ENCODE assay signal across 9 mouse cellular contexts in genomic region chr9:120961969-120962700, GRCm38 (mm10). TPM values are rescaled to one million over a fixed set of nuclear protein-coding genes. Genes with fewer than 3 reads are reported as not detected.
A peak's percentile ranks its signal among the peaks of the same experiment; 100 is the strongest.
DNase-seq lines count a peak whose midpoint lies in the region; ATAC-seq and TF ChIP-seq lines count a peak whose summit lies in the region.
"Had no signal": no experiment of that assay in that cellular context is flagged by ENCODE, and none has a peak within 500 bp of the region (broad histone marks: within the 10 kb centered on the region; RNA-seq: fewer than 3 reads in every experiment).

No protein-coding gene starts in this region.

- H3K4me2 ChIP-seq in intestine, embryonic 16.5 days (ENCODE audit: low read depth, low read length) = no peak overlapping the region
- no peak overlapping the region for H3K4me2 ChIP-seq in intestine, embryonic 15.5 days (replicated peaks)
- H3K4me2 ChIP-seq in hindbrain, postnatal 0 days (ENCODE audit: low read depth, low read length) = no peak overlapping the region
- H3K4me2 ChIP-seq: lung, embryonic 15.5 days had no signal

- H3K9ac ChIP-seq in intestine, embryonic 16.5 days (ENCODE audit: low read depth, low read length) = no peak overlapping the region
- H3K9ac ChIP-seq in intestine, embryonic 15.5 days = no peak overlapping the region
- H3K9ac ChIP-seq in hindbrain, postnatal 0 days (replicated peaks; ENCODE audit: low read length) = no peak overlapping the region
- H3K9ac ChIP-seq: lung, embryonic 15.5 days had no signal

- no peak for TF ChIP-seq CTCF in hindbrain, postnatal 0 days (IDR thresholded peaks at IDR 0.05; ENCODE audit: low read depth)

- DNase-seq in c-Kit-positive CD71-positive TER-119-positive erythroid progenitor cells, embryonic 14.5 days (ENCODE audit: low spot score) = peak; percentile 25
- DNase-seq in hindbrain, postnatal 0 days (ENCODE audit: low spot score) = peak; percentile 7
- DNase-seq in right cerebral cortex, postnatal 14 days = no peak
- DNase-seq in right cerebral cortex, postnatal 36 days (ENCODE audit: low spot score in 2 of 2) = no peak
- no peak for DNase-seq in embryo, embryonic 10.5 days (ENCODE audit: low spot score)

- WGBS in intestine, embryonic 16.5 days = 82% methylated on average over 3 of the region's 3 CpGs
- 79% methylated on average over 3 of the region's 3 CpGs for WGBS in intestine, embryonic 15.5 days
- WGBS in hindbrain, postnatal 0 days = 73% methylated on average over 3 of the region's 3 CpGs

- no peak overlapping the region for H3K27ac ChIP-seq in intestine, embryonic 16.5 days (ENCODE audit: low read length)
- no peak overlapping the region for H3K27ac ChIP-seq in intestine, embryonic 15.5 days
- peak overlapping the region; percentile 22; the same call in 1 of the 2 replicates for H3K27ac ChIP-seq in hindbrain, postnatal 0 days
- H3K27ac ChIP-seq: lung, embryonic 15.5 days had no signal

- H3K27me3 ChIP-seq in intestine, embryonic 16.5 days (replicated peaks; ENCODE audit: control insufficient read depth, insufficient read depth, low read length) = no peaks in the 10 kb centered on the region
- H3K27me3 ChIP-seq in intestine, embryonic 15.5 days (replicated peaks) = no peaks in the 10 kb centered on the region
- H3K27me3 ChIP-seq in hindbrain, postnatal 0 days (ENCODE audit: insufficient read depth, low read length) = no peaks in the 10 kb centered on the region
- H3K27me3 ChIP-seq: lung, embryonic 15.5 days had no signal

- no peaks in the 10 kb centered on the region for H3K9me3 ChIP-seq in intestine, embryonic 16.5 days (ENCODE audit: control insufficient read depth, low read length)
- no peaks in the 10 kb centered on the region for H3K9me3 ChIP-seq in intestine, embryonic 15.5 days
- H3K9me3 ChIP-seq in hindbrain, postnatal 0 days (ENCODE audit: low read length) = no peaks in the 10 kb centered on the region
- H3K9me3 ChIP-seq: lung, embryonic 15.5 days had no signal

- ATAC-seq in intestine, embryonic 16.5 days = 0 out of 2 replicates have a peak, but pooled peaks have one; percentile 4
- no peak for ATAC-seq in intestine, embryonic 15.5 days
- ATAC-seq in hindbrain, postnatal 0 days = no peak
- peak; percentile 71 for ATAC-seq in megakaryocyte progenitor cell, adult 5-6 weeks (replicated peaks; ENCODE audit: poor library complexity)

- H3K4me3 ChIP-seq in intestine, embryonic 16.5 days (ENCODE audit: low read length) = no peak overlapping the region
- no peak overlapping the region for H3K4me3 ChIP-seq in intestine, embryonic 15.5 days (replicated peaks)
- H3K4me3 ChIP-seq in hindbrain, postnatal 0 days (ENCODE audit: low read length) = no peak overlapping the region
- H3K4me3 ChIP-seq: lung, embryonic 15.5 days had no signal

- peaks cover 44% of the 10 kb centered on the region for H3K36me3 ChIP-seq in intestine, embryonic 16.5 days (ENCODE audit: control insufficient read depth, insufficient read depth, low read length)
- H3K36me3 ChIP-seq in intestine, embryonic 15.5 days = peaks cover 77% of the 10 kb centered on the region
- H3K36me3 ChIP-seq in hindbrain, postnatal 0 days (ENCODE audit: insufficient read depth, low read length) = peaks cover 56% of the 10 kb centered on the region

- H3K4me1 ChIP-seq in intestine, embryonic 16.5 days (ENCODE audit: control insufficient read depth, insufficient read depth, low read length) = peaks cover 6% of the 10 kb centered on the region; the same call in 1 of the 2 replicates
- H3K4me1 ChIP-seq in intestine, embryonic 15.5 days (replicated peaks) = 0 out of 2 replicates have a peak, but pooled peaks cover 9% of the 10 kb centered on the region
- H3K4me1 ChIP-seq in hindbrain, postnatal 0 days (ENCODE audit: insufficient read depth, low read length) = no peaks in the 10 kb centered on the region
- H3K4me1 ChIP-seq: lung, embryonic 15.5 days had no signal

RNA-seq across cellular contexts. Expression of gene Ctnnb1, which starts 33.1 kb away (rescaled TPM):
- 448 and 454 TPM in 2 replicates for polyA plus RNA-seq in intestine, embryonic 16.5 days (2015; fragmentation: Nextera tagmentation; extraction: Ambion mirVana)
- polyA plus RNA-seq in intestine, embryonic 15.5 days (2015; fragmentation: Nextera tagmentation; extraction: Ambion mirVana) = 474 and 475 TPM in 2 replicates
- 861 and 986 TPM in 2 replicates for total RNA-seq in hindbrain, postnatal 0 days (2014; rRNA removed)
- 287 and 288 TPM in 2 replicates for polyA plus RNA-seq in hindbrain, postnatal 0 days (2015; fragmentation: Nextera tagmentation; extraction: Ambion mirVana)
- 308 and 319 TPM in 2 replicates for total RNA-seq in megakaryocyte progenitor cell, adult 5-6 weeks (2015)
- 339 and 406 TPM in 2 replicates for total RNA-seq in megakaryocyte progenitor cell, adult 5-6 weeks (2017)

Comparison
In these comparisons a context has a peak if more than half of its experiments do, and no peak if none do; other contexts are left out.
1. ATAC-seq: peak in intestine, embryonic 16.5 days (single experiment) and megakaryocyte progenitor cell, adult 5-6 weeks (single experiment); none in intestine, embryonic 15.5 days (single experiment) and hindbrain, postnatal 0 days (single experiment).
2. DNase-seq: peak in c-Kit-positive CD71-positive TER-119-positive erythroid progenitor cells, embryonic 14.5 days (single experiment) and hindbrain, postnatal 0 days (single experiment); none in right cerebral cortex, postnatal 14 days (single experiment), right cerebral cortex, postnatal 36 days (0 of 2) and embryo, embryonic 10.5 days (single experiment).